Mouse (Mus musculus): ENCODE data around the gene Ube2n.
"Not testable (repeated sequence)": the region's sequence is repeated elsewhere in the genome, so short reads cannot be mapped to it uniquely, and the experiment has no call there.

Ube2n gene

GRCm38 (mm10) chr10:95525871-95526270, 10.9 kb downstream of the Ube2n start:
- DNase-seq (ENCODE audit: low spot score in 2 of 2) = no peak

GRCm38 (mm10) chr10:95526495-95527122, 11.7 kb downstream of the Ube2n start:
- DNase-seq (ENCODE audit: low spot score in 2 of 2) = no peak

GRCm38 (mm10) chr10:95530551-95531121, 15.7 kb downstream of the Ube2n start:
- no peak for DNase-seq (ENCODE audit: low spot score in 2 of 2)

GRCm38 (mm10) chr10:95532916-95533315, 18.0 kb downstream of the Ube2n start:
- DNase-seq (ENCODE audit: low spot score in 2 of 2) = no peak

GRCm38 (mm10) chr10:95533382-95533781, 18.4 kb downstream of the Ube2n start:
- no peak for DNase-seq (ENCODE audit: low spot score in 2 of 2)

GRCm38 (mm10) chr10:95535399-95536221, 20.7 kb downstream of the Ube2n start:
- DNase-seq (ENCODE audit: low spot score in 2 of 2) = no peak

GRCm38 (mm10) chr10:95536222-95536541, 21.2 kb downstream of the Ube2n start:
- DNase-seq (ENCODE audit: low spot score in 2 of 2) = no peak

- DNase-seq (ENCODE audit: low spot score in 2 of 2) = no peak
Measured at GRCm38 (mm10) chr10:95539260-95539659, 24.3 kb downstream of the Ube2n start.

- no peak for DNase-seq (ENCODE audit: low spot score in 2 of 2)
Measured at GRCm38 (mm10) chr10:95539841-95540240, 24.9 kb downstream of the Ube2n start.

GRCm38 (mm10) chr10:95542916-95543315, 28.0 kb downstream of the Ube2n start:
- no peak for DNase-seq (ENCODE audit: low spot score in 2 of 2)

- DNase-seq (ENCODE audit: low spot score in 2 of 2) = no peak
Measured at GRCm38 (mm10) chr10:95543377-95543776, 28.4 kb downstream of the Ube2n start.

GRCm38 (mm10) chr10:95544004-95544403, 29.1 kb downstream of the Ube2n start:
- no peak for DNase-seq (ENCODE audit: low spot score in 2 of 2)

- no peak for DNase-seq (ENCODE audit: low spot score in 2 of 2)
Measured at GRCm38 (mm10) chr10:95544651-95545050, 29.7 kb downstream of the Ube2n start.

- no peak for DNase-seq (ENCODE audit: low spot score in 2 of 2)
Measured at GRCm38 (mm10) chr10:95545051-95545450, 30.1 kb downstream of the Ube2n start.

- no peak for DNase-seq (ENCODE audit: low spot score in 2 of 2)
Measured at GRCm38 (mm10) chr10:95546178-95546577, 31.2 kb downstream of the Ube2n start.

- DNase-seq (ENCODE audit: low spot score in 2 of 2) = no peak
Measured at GRCm38 (mm10) chr10:95548154-95548826, 33.3 kb downstream of the Ube2n start.

GRCm38 (mm10) chr10:95549080-95549479, 34.1 kb downstream of the Ube2n start:
- DNase-seq (ENCODE audit: low spot score in 2 of 2) = not testable (repeated sequence)

GRCm38 (mm10) chr10:95550506-95550905, 35.6 kb downstream of the Ube2n start:
- DNase-seq (ENCODE audit: low spot score in 2 of 2) = no peak

GRCm38 (mm10) chr10:95551752-95552151, 36.8 kb downstream of the Ube2n start:
- DNase-seq (ENCODE audit: low spot score in 2 of 2) = no peak

GRCm38 (mm10) chr10:95552326-95552725, 37.4 kb downstream of the Ube2n start:
- DNase-seq (ENCODE audit: low spot score in 2 of 2) = no peak

GRCm38 (mm10) chr10:95555866-95556265, 40.9 kb downstream of the Ube2n start:
- no peak for DNase-seq (ENCODE audit: low spot score in 2 of 2)

GRCm38 (mm10) chr10:95557337-95557828, 42.4 kb downstream of the Ube2n start:
- no peak for DNase-seq (ENCODE audit: low spot score in 2 of 2)

Data from cerebellum, postnatal 4 days (tissue).